Mouse (Mus musculus): ENCODE data around the gene Ascc3.

DNA sequence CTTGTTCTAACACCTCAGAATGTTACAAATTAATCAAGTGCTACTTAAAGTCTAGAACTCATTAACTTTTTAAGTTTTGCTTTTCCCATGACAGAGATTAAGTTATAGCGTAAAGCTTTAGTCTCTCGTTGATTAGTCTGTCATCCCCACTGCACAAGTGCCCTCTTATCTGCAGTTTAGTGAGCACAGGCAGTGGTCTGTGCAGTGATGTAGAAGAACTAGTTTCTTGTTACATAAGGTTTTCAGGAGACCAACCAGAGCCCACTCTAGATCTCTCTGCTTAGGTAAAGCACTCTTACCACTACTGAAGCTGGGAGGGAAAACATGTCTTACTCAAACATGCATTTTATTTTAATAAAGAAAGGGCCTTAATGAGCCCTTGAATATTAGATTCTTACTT, 209.1 kb downstream of the Ascc3 start:
- TF ChIP-seq POLR2A (IDR thresholded peaks at IDR 0.05; ENCODE audit: control insufficient read depth, extremely low read depth, insufficient read depth, low read length, poor library complexity) (no peak), CTCF (IDR thresholded peaks at IDR 0.05; ENCODE audit: borderline replicate concordance, control insufficient read depth, extremely low read depth, insufficient read depth, low read length, poor library complexity) (no peak)
